Comparison of ENCODE assay signal across 10 mouse cellular contexts in genomic region chr19:57204101-57204500, GRCm38 (mm10).
DNase-seq lines count a peak whose midpoint lies in the region; ATAC-seq lines count a peak whose summit lies in the region.
"Had no signal": no experiment of that assay in that cellular context is flagged by ENCODE, and none has a peak within 500 bp of the region (broad histone marks: within the 10 kb centered on the region; RNA-seq: fewer than 3 reads in every experiment).

No protein-coding gene starts in this region.

- H3K4me1 ChIP-seq in limb, embryonic 10.5 days: peaks cover 21% of the 10 kb centered on the region
- peaks cover 25% of the 10 kb centered on the region for H3K4me1 ChIP-seq in forebrain, embryonic 10.5 days

- no peak for ATAC-seq in erythroid progenitor cell, adult 5-6 weeks (replicated peaks; ENCODE audit: low FRiP score, poor library complexity, severe bottlenecking)

- WGBS in limb, embryonic 10.5 days: 73% methylated on average over 7 of the region's 7 CpGs
- 75% methylated on average over 7 of the region's 7 CpGs for WGBS in forebrain, embryonic 10.5 days

- H3K4me3 ChIP-seq in limb, embryonic 10.5 days: no peak overlapping the region
- no peak overlapping the region for H3K4me3 ChIP-seq in forebrain, embryonic 10.5 days
- H3K4me3 ChIP-seq: limb, embryonic 12.5 days had no signal

- peak overlapping the region; percentile 46; the same call in 1 of the 2 replicates for H3K27ac ChIP-seq in limb, embryonic 10.5 days
- H3K27ac ChIP-seq in forebrain, embryonic 10.5 days: no peak overlapping the region
- H3K27ac ChIP-seq: limb, embryonic 12.5 days had no signal

- peak; percentile 60 for DNase-seq in cerebellum, adult 9-11 months
- DNase-seq in cerebellum, adult 8-10 months: no peak
- peak; percentile 87 for DNase-seq in 3134 (ENCODE audit: extremely low read depth, insufficient read length, low spot score)
- DNase-seq in gastrocnemius, postnatal 14 days: peak; percentile 38
- DNase-seq in limb, embryonic 10.5 days (ENCODE audit: low spot score): no peak
- no peak for DNase-seq in c-Kit-positive CD71-positive TER-119-positive erythroid progenitor cells, embryonic 14.5 days (ENCODE audit: low spot score)
- DNase-seq in forebrain, embryonic 10.5 days (ENCODE audit: extremely low spot score, low spot score): no peak

- intact Hi-C loops in gastrocnemius, postnatal 14 days (cut with DNase I; ENCODE audit: low total_unique reads): no loop called here

- no peaks in the 10 kb centered on the region for H3K9me3 ChIP-seq in limb, embryonic 10.5 days (replicated peaks)
- H3K9me3 ChIP-seq in forebrain, embryonic 10.5 days: no peaks in the 10 kb centered on the region
- H3K9me3 ChIP-seq: limb, embryonic 12.5 days had no signal

- H3K27me3 ChIP-seq in limb, embryonic 10.5 days (ENCODE audit: low read depth, poor library complexity, severe bottlenecking): peaks cover 7% of the 10 kb centered on the region; the same call in 1 of the 2 replicates
- H3K27me3 ChIP-seq in forebrain, embryonic 10.5 days (ENCODE audit: poor library complexity, severe bottlenecking): peaks cover under 1% of the 10 kb centered on the region; the same call in 1 of the 2 replicates
- H3K27me3 ChIP-seq: CH12.LX had no signal

- H3K36me3 ChIP-seq in limb, embryonic 10.5 days: no peaks in the 10 kb centered on the region
- H3K36me3 ChIP-seq in forebrain, embryonic 10.5 days (replicated peaks): no peaks in the 10 kb centered on the region
- H3K36me3 ChIP-seq: limb, embryonic 12.5 days had no signal

Comparison
In these comparisons a context has a peak if more than half of its experiments do, and no peak if none do; other contexts are left out.
1. DNase-seq: peak in cerebellum, adult 9-11 months (single experiment), 3134 (single experiment) and gastrocnemius, postnatal 14 days (single experiment); none in cerebellum, adult 8-10 months (single experiment), limb, embryonic 10.5 days (single experiment), c-Kit-positive CD71-positive TER-119-positive erythroid progenitor cells, embryonic 14.5 days (single experiment) and forebrain, embryonic 10.5 days (single experiment).